Mouse (Mus musculus): ENCODE measurements at regions not wholly inside any gene's neighbourhood (a gene's known extent, or its start where the extent isn't known, plus 50 kb on each side); places are given as distances from the start of the nearest gene placed in this dataset.

- TF ChIP-seq CTCF (conservative IDR thresholded peaks at IDR 0.05; ENCODE audit: low read length) = no peak
- TF ChIP-seq NANOG (IDR thresholded peaks at IDR 0.05; ENCODE audit: borderline replicate concordance, low read length) = no peak
- TF ChIP-seq POU5F1 (IDR thresholded peaks at IDR 0.05; ENCODE audit: borderline replicate concordance, low read length) = no peak
These were observed 217.6 kb upstream of the Vstm2b start for GRCm38 (mm10) chr7:40680567-40680966.

All from E14TG2a.4 (cell line).